Mouse (Mus musculus): ENCODE results near the gene Gm11213. TPM values are rescaled to one million over a fixed set of nuclear protein-coding genes. Genes with fewer than 3 reads are reported as not detected.

Gm11213 gene
- polyA plus RNA-seq, 1 experiment = not detected

GRCm38 (mm10) chr4:63567712-63568390, 37.2 kb downstream of the Gm11213 start:
- Histone ChIP-seq H3K4me1 (ENCODE audit: control insufficient read depth, insufficient read depth, low read length) (peaks cover 17% of the 10 kb centered on the region), H3K27ac (ENCODE audit: insufficient read depth, low read depth, low read length) (no peak overlapping the region), H3K4me3 (ENCODE audit: insufficient read depth, low read depth, low read length) (no peak overlapping the region)
- 92% methylated on average over 10 of the region's 10 CpGs for WGBS
- TF ChIP-seq POLR2A (IDR thresholded peaks at IDR 0.05; ENCODE audit: insufficient read depth, low read depth, low read length) = no peak
- no peak for TF ChIP-seq CTCF (IDR thresholded peaks at IDR 0.05; ENCODE audit: insufficient read depth, low read depth, low read length)

DNA sequence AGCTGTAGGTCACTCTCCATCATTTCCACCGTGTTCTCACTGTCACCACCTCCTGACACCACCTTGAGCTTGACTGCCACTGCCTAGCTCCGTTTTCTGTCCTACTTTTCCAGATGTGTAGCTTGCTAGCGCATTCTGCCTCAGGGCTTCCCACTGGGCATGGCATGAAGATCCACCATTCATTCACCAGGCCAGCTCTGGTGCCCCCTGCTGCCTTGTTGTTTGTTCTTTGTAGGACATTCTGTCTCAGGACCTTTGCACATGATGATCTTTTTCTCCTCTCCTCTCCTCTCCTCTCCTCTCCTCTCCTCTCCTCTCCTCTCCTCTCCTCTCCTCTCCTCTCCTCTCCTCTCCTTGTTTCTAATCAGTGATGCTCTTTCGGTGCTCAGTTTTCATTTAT, 42.3 kb downstream of the Gm11213 start:
- WGBS = 88% methylated on average over 4 of the region's 4 CpGs
- no peak overlapping the region for H3K4me3 ChIP-seq (ENCODE audit: insufficient read depth, low read depth, low read length)
- TF ChIP-seq POLR2A (IDR thresholded peaks at IDR 0.05; ENCODE audit: insufficient read depth, low read depth, low read length) = no peak
- no peak for TF ChIP-seq CTCF (IDR thresholded peaks at IDR 0.05; ENCODE audit: insufficient read depth, low read depth, low read length)
- peaks cover 24% of the 10 kb centered on the region for H3K4me1 ChIP-seq (ENCODE audit: control insufficient read depth, insufficient read depth, low read length)
- no peak overlapping the region for H3K27ac ChIP-seq (ENCODE audit: insufficient read depth, low read depth, low read length)

- Histone ChIP-seq H3K27ac (ENCODE audit: insufficient read depth, low read depth, low read length) (no peak overlapping the region), H3K4me1 (ENCODE audit: control insufficient read depth, insufficient read depth, low read length) (peaks cover 28% of the 10 kb centered on the region), H3K4me3 (ENCODE audit: insufficient read depth, low read depth, low read length) (no peak overlapping the region)
- TF ChIP-seq CTCF (IDR thresholded peaks at IDR 0.05; ENCODE audit: insufficient read depth, low read depth, low read length) (no peak), POLR2A (IDR thresholded peaks at IDR 0.05; ENCODE audit: insufficient read depth, low read depth, low read length) (no peak)
- WGBS = 90% methylated on average over 7 of the region's 7 CpGs
Observed at GRCm38 (mm10) chr4:63561861-63562675, 43.0 kb downstream of the Gm11213 start.

- WGBS = 70% methylated on average over 8 of the region's 8 CpGs
- Histone ChIP-seq H3K4me3 (ENCODE audit: insufficient read depth, low read depth, low read length) (no peak overlapping the region), H3K27ac (ENCODE audit: insufficient read depth, low read depth, low read length) (no peak overlapping the region)
Observed at GRCm38 (mm10) chr4:63560079-63560478, 45.0 kb downstream of the Gm11213 start.

GRCm38 (mm10) chr4:63559127-63559697, 45.8 kb downstream of the Gm11213 start:
- peaks cover 33% of the 10 kb centered on the region for H3K4me1 ChIP-seq (ENCODE audit: control insufficient read depth, insufficient read depth, low read length)
- no peak for TF ChIP-seq POLR2A (IDR thresholded peaks at IDR 0.05; ENCODE audit: insufficient read depth, low read depth, low read length)
- TF ChIP-seq CTCF (IDR thresholded peaks at IDR 0.05; ENCODE audit: insufficient read depth, low read depth, low read length) = no peak
- H3K27ac ChIP-seq (ENCODE audit: insufficient read depth, low read depth, low read length) = 0 out of 2 replicates have a peak overlapping the region, but pooled peaks have one; percentile 32
- H3K4me3 ChIP-seq (ENCODE audit: insufficient read depth, low read depth, low read length) = peak overlapping the region; percentile 61
- 25% methylated on average over 9 of the region's 9 CpGs for WGBS

More at GRCm38 (mm10) chr4:63560079-63560478, 45.0 kb downstream of the Gm11213 start:
- peaks cover 33% of the 10 kb centered on the region for H3K4me1 ChIP-seq (ENCODE audit: control insufficient read depth, insufficient read depth, low read length)
- TF ChIP-seq POLR2A (IDR thresholded peaks at IDR 0.05; ENCODE audit: insufficient read depth, low read depth, low read length) = no peak
- TF ChIP-seq CTCF (IDR thresholded peaks at IDR 0.05; ENCODE audit: insufficient read depth, low read depth, low read length) = no peak

DNA sequence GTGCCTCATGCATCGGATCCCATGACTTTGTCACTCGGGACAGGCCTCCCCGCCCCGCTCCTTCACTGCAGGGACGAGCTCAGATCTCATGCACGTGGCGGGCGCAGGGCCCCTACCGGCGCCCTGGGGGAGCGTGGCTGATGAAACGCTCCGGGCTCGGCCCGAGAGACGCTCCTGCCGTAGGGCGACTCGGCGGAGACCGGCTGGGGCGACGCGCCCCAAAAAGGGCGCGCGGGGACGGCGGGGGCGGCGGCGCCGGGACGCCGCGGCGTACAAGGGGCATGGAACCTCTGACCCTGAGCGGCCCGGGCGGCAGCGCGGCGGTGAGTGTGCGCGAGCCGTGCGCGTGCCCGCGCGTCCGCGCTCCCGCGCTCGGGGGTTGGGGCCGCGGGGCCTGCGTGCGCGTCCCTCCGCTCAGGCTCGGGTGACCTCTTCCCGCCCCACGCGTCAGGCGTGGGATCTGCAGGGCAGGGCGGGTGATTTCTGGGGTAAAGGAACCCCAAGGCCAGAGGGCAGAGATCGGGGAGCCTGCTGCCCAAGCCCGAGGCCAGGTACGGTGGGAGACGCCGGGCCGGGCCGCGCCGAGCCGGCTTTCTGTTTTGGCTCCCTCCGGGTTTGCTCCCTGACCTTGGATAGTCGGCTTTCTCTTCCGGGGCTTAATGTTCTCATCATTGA, 46.5 kb downstream of the Gm11213 start, which contains the start of gene Tmem268:
Tmem268 (plus strand) TSS at position 375 of the 675 bp plus-strand sequence.
- Histone ChIP-seq H3K4me3 (ENCODE audit: insufficient read depth, low read depth, low read length) (peak within 1 kb of the TSS; percentile 61), H3K27ac (ENCODE audit: insufficient read depth, low read depth, low read length) (peak within 1 kb of the TSS; percentile 32), H3K4me1 (ENCODE audit: control insufficient read depth, insufficient read depth, low read length) (peaks cover 33% of the 10 kb centered on the region)
- TF ChIP-seq CTCF (IDR thresholded peaks at IDR 0.05; ENCODE audit: insufficient read depth, low read depth, low read length) (peak; percentile 42; the same call in 1 of the 2 replicates), POLR2A (IDR thresholded peaks at IDR 0.05; ENCODE audit: insufficient read depth, low read depth, low read length) (peak; percentile 81)
- under 1% methylated on average over 81 of the region's 81 CpGs for WGBS

DNA sequence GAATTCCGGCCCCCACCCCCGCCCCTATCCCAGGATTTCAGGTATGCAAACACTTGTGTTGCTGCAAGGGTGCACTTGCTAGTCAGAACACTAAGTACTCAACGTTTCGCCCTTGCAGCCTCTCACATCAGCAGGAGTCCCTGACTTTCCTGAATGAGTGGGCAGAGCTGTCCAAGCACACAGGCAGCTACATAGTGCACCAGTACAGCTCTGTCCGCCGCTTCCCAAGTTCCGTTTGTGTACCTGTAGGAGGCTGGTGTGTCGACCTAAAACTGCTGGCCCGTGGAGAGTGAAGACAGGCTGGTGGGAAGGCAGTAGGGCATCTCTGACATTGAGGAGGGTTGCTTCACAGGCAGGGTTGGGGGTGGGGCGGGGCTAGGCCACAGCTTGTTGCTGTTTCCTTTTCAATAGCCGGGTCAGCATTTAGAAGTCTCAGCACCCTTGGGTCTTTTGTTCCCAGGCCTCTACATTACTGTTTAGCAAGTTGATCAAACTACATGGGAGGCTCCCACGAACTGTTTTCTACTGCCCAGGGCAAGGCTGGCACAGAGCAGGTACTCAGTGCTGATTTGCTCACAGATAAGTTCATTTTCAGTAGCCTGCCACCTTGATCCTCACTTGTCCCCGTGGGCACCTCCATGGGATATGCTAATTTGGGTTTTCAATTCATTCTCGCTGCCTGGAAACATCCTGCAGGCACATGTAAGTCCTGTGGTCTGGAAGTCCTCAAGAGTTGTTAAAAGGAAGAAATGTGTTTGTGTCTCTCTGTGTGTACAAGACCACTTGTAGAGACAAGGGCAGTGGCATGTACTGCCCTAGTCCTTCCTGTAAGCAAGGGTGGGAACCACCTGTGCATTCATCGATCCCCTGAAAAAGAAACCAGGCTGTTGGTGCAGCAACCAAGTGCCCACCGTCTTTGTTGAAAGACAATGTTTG, 47.7 kb downstream of the Gm11213 start:
- TF ChIP-seq POLR2A (IDR thresholded peaks at IDR 0.05; ENCODE audit: insufficient read depth, low read depth, low read length) (no peak), CTCF (IDR thresholded peaks at IDR 0.05; ENCODE audit: insufficient read depth, low read depth, low read length) (no peak)

More for the DNA sequence above, 47.7 kb downstream of the Gm11213 start:
- Histone ChIP-seq H3K4me3 (ENCODE audit: insufficient read depth, low read depth, low read length) (no peak overlapping the region), H3K4me1 (ENCODE audit: control insufficient read depth, insufficient read depth, low read length) (peaks cover 33% of the 10 kb centered on the region), H3K27ac (ENCODE audit: insufficient read depth, low read depth, low read length) (no peak overlapping the region)
- WGBS = 49% methylated on average over 16 of the region's 16 CpGs

Measured in olfactory bulb, adult 2 months (tissue).